Mouse (Mus musculus): ENCODE data around the gene Dtx3. TPM values are rescaled to one million over a fixed set of nuclear protein-coding genes. Genes with fewer than 3 reads are reported as not detected.

Dtx3 gene
- total and polyA plus RNA-seq, 2 experiments from 2014 or later: 217 to 258 TPM

GRCm38 (mm10) chr10:127170837-127171272, 24.7 kb downstream of the Dtx3 start:
- Histone ChIP-seq H3K9ac (replicated peaks; ENCODE audit: low read length, poor library complexity, severe bottlenecking) (no peak overlapping the region), H3K27me3 (ENCODE audit: insufficient read depth, low read length) (0 out of 2 replicates have a peak, but pooled peaks cover 11% of the 10 kb centered on the region), H3K27ac (ENCODE audit: low read depth, low read length) (no peak overlapping the region), H3K4me1 (ENCODE audit: insufficient read depth, low read length) (peaks cover 8% of the 10 kb centered on the region; the same call in 1 of the 2 replicates), H3K9me3 (ENCODE audit: low read length) (no peaks in the 10 kb centered on the region), H3K4me2 (ENCODE audit: low read depth, low read length, poor library complexity, severe bottlenecking) (peak overlapping the region; percentile 36; the same call in 1 of the 2 replicates), H3K4me3 (ENCODE audit: low read depth, low read length) (0 out of 2 replicates have a peak overlapping the region, but pooled peaks have one; percentile 4), H3K36me3 (ENCODE audit: insufficient read depth, low read length) (peaks cover 18% of the 10 kb centered on the region)
- DNase-seq (ENCODE audit: low spot score): peak; percentile 49
- 0 out of 2 replicates have a peak, but pooled peaks have one; percentile 45 for ATAC-seq (ENCODE audit: low FRiP score)
- 4% methylated on average over 26 of the region's 29 CpGs for WGBS
- peak; percentile 71 for TF ChIP-seq CTCF (IDR thresholded peaks at IDR 0.05)

DNA sequence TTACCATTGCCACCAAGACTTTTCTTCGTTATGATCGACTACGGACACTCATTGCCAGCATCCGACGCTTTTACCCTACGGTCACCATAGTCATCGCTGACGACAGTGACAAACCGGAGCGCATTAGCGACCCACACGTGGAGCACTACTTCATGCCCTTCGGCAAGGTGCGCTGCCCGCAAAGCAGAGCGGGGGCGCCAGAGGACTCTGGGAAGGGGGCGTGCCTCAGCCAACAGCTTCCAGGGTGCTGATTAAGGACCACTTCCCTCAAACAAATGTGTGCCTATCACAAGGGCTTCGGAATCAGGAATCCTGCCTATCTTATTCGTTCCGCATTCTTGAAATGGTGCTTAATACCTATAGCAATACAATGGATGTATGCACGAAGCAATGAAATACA, 25.5 kb downstream of the Dtx3 start:
- Histone ChIP-seq H3K4me2 (ENCODE audit: low read depth, low read length, poor library complexity, severe bottlenecking) (0 out of 2 replicates have a peak overlapping the region, but pooled peaks have one; percentile 36), H3K27ac (ENCODE audit: low read depth, low read length) (no peak overlapping the region), H3K4me1 (ENCODE audit: insufficient read depth, low read length) (peaks cover 8% of the 10 kb centered on the region; the same call in 1 of the 2 replicates), H3K27me3 (ENCODE audit: insufficient read depth, low read length) (0 out of 2 replicates have a peak, but pooled peaks cover 11% of the 10 kb centered on the region), H3K4me3 (ENCODE audit: low read depth, low read length) (peak overlapping the region; percentile 4; the same call in 1 of the 2 replicates), H3K36me3 (ENCODE audit: insufficient read depth, low read length) (peaks cover 18% of the 10 kb centered on the region), H3K9ac (replicated peaks; ENCODE audit: low read length, poor library complexity, severe bottlenecking) (no peak overlapping the region), H3K9me3 (ENCODE audit: low read length) (no peaks in the 10 kb centered on the region)
- ATAC-seq (ENCODE audit: low FRiP score): no peak
- TF ChIP-seq CTCF (IDR thresholded peaks at IDR 0.05): peak; percentile 59
- 8% methylated on average over 22 of the region's 22 CpGs for WGBS
- DNase-seq (ENCODE audit: low spot score): peak; percentile 64

- Histone ChIP-seq H3K9ac (replicated peaks; ENCODE audit: low read length, poor library complexity, severe bottlenecking) (0 out of 2 replicates have a peak overlapping the region, but pooled peaks have one; percentile 96), H3K36me3 (ENCODE audit: insufficient read depth, low read length) (peaks cover 18% of the 10 kb centered on the region), H3K9me3 (ENCODE audit: low read length) (no peaks in the 10 kb centered on the region), H3K4me3 (ENCODE audit: low read depth, low read length) (no peak overlapping the region), H3K4me2 (ENCODE audit: low read depth, low read length, poor library complexity, severe bottlenecking) (peak overlapping the region; percentile 77), H3K4me1 (ENCODE audit: insufficient read depth, low read length) (peaks cover 8% of the 10 kb centered on the region; the same call in 1 of the 2 replicates), H3K27me3 (ENCODE audit: insufficient read depth, low read length) (0 out of 2 replicates have a peak, but pooled peaks cover 11% of the 10 kb centered on the region), H3K27ac (ENCODE audit: low read depth, low read length) (no peak overlapping the region)
- ATAC-seq (ENCODE audit: low FRiP score): no peak
- DNase-seq (ENCODE audit: low spot score): no peak
- WGBS: 61% methylated on average over 10 of the region's 10 CpGs
- no peak for TF ChIP-seq CTCF (IDR thresholded peaks at IDR 0.05)
Measured at GRCm38 (mm10) chr10:127167614-127168192, 27.8 kb downstream of the Dtx3 start.

DNA sequence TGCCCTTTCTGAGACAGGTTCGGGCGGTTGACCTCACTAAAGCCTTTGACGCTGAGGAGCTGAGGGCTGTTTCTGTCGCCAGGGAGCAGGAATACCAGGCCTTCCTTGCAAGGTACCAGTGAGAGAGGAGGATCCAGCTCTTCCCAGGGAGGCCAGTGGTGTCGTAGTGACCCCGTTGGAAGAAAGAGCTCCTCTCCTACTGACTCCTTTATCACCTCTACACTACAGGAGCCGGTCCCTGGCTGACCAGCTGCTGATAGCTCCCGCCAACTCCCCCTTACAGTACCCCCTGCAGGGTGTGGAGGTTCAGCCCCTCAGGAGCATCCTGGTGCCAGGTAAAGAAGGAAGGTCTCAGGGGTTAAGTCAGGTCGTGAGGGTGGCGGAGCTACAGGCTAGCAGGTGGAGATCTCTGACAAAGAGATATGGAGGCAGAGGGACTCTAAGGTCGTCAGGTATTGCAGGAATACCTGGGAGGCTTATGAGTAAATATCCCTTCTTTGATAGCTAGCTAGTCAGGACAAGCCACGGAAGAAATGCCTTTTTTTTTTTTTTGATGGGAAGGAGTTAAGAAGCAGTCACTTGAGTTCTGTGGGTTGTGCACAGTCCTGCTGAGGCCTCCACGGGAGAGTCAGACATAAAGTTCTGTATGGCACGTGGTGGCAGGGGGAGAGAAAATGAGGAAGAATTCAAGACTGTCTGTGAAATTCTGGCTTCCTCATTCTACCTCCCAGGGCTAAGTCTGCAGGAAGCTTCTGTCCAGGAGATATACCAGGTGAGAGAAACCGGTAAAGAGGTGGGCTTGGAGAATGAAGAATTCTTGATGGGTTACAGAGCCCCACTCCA, 28.5 kb downstream of the Dtx3 start:
- DNase-seq (ENCODE audit: low spot score) (no peak), ATAC-seq (ENCODE audit: low FRiP score) (no peak)
- Histone ChIP-seq H3K4me2 (ENCODE audit: low read depth, low read length, poor library complexity, severe bottlenecking) (peak overlapping the region; percentile 77), H3K36me3 (ENCODE audit: insufficient read depth, low read length) (peaks cover 14% of the 10 kb centered on the region), H3K27ac (ENCODE audit: low read depth, low read length) (peak overlapping the region; percentile 95), H3K4me1 (ENCODE audit: insufficient read depth, low read length) (peaks cover 8% of the 10 kb centered on the region; the same call in 1 of the 2 replicates), H3K9ac (replicated peaks; ENCODE audit: low read length, poor library complexity, severe bottlenecking) (peak overlapping the region; percentile 96), H3K27me3 (ENCODE audit: insufficient read depth, low read length) (0 out of 2 replicates have a peak, but pooled peaks cover 11% of the 10 kb centered on the region), H3K4me3 (ENCODE audit: low read depth, low read length) (peak overlapping the region; percentile 92), H3K9me3 (ENCODE audit: low read length) (no peaks in the 10 kb centered on the region)
- WGBS: 24% methylated on average over 15 of the region's 15 CpGs
- TF ChIP-seq CTCF (IDR thresholded peaks at IDR 0.05): no peak

- Histone ChIP-seq H3K27me3 (ENCODE audit: insufficient read depth, low read length) (0 out of 2 replicates have a peak, but pooled peaks cover 11% of the 10 kb centered on the region), H3K4me1 (ENCODE audit: insufficient read depth, low read length) (peaks cover 8% of the 10 kb centered on the region; the same call in 1 of the 2 replicates), H3K27ac (ENCODE audit: low read depth, low read length) (peak overlapping the region; percentile 95), H3K9me3 (ENCODE audit: low read length) (no peaks in the 10 kb centered on the region), H3K4me3 (ENCODE audit: low read depth, low read length) (peak overlapping the region; percentile 92), H3K4me2 (ENCODE audit: low read depth, low read length, poor library complexity, severe bottlenecking) (peak overlapping the region; percentile 77), H3K9ac (replicated peaks; ENCODE audit: low read length, poor library complexity, severe bottlenecking) (peak overlapping the region; percentile 96), H3K36me3 (ENCODE audit: insufficient read depth, low read length) (peaks cover 8% of the 10 kb centered on the region; the same call in 1 of the 2 replicates)
- DNase-seq (ENCODE audit: low spot score) (no peak), ATAC-seq (ENCODE audit: low FRiP score) (no peak)
- 2% methylated on average over 11 of the region's 11 CpGs for WGBS
- TF ChIP-seq CTCF (IDR thresholded peaks at IDR 0.05): no peak; the same call in none of the 2 replicates
Measured at GRCm38 (mm10) chr10:127166404-127166715, 29.2 kb downstream of the Dtx3 start.
